Comparison of ENCODE assay signal across 11 mouse cellular contexts in the genomic region with DNA sequence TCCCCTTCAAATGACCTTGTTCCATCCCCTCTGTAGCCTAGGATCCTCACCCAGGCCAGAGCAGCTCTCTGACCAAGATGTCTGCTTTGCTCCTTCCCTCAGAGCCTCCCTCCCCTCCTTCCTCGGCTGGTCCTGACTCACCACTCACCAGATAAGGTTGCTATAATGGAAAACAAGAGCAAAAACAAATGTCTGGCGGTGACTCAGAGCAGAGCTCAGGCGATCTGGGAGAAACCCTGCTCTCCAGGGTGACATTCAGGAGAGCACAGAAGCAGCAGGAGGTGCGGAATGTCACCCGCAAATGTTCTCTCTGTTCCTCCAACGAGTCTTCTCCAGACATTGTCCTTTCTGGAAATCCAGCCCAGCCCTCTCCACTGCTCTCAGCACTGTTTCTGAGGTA. TPM values are rescaled to one million over a fixed set of nuclear protein-coding genes. Genes with fewer than 3 reads are reported as not detected.
DNase-seq lines count a peak whose midpoint lies in the region; ATAC-seq and TF ChIP-seq lines count a peak whose summit lies in the region.
"Had no signal": no experiment of that assay in that cellular context is flagged by ENCODE, and none has a peak within 500 bp of the region (broad histone marks: within the 10 kb centered on the region; RNA-seq: fewer than 3 reads in every experiment).

No protein-coding gene starts in this region.

- H3K36me3 ChIP-seq in kidney, embryonic 14.5 days (ENCODE audit: control insufficient read depth, insufficient read depth, low read length): no peaks in the 10 kb centered on the region
- H3K36me3 ChIP-seq in kidney, adult 2 months (ENCODE audit: control insufficient read depth, insufficient read depth, low read length): no peaks in the 10 kb centered on the region
- H3K36me3 ChIP-seq in liver, embryonic 15.5 days (replicated peaks): no peaks in the 10 kb centered on the region
- H3K36me3 ChIP-seq in midbrain, embryonic 14.5 days (ENCODE audit: control insufficient read depth, insufficient read depth, low read length): no peaks in the 10 kb centered on the region
- H3K36me3 ChIP-seq: midbrain, embryonic 12.5 days had no signal

- ATAC-seq in kidney, embryonic 14.5 days (ENCODE audit: low FRiP score, low TSS enrichment): 0 out of 2 replicates have a peak, but pooled peaks have one; percentile 28
- peak; percentile 45; the same call in 1 of the 2 replicates for ATAC-seq in liver, embryonic 15.5 days (ENCODE audit: insufficient read depth)
- no peak for ATAC-seq in midbrain, embryonic 14.5 days (ENCODE audit: low FRiP score, low TSS enrichment)
- ATAC-seq: CD4-positive, CD25-positive, alpha-beta regulatory T cell, adult 4 months had no signal

- H3K9ac ChIP-seq in kidney, embryonic 14.5 days (ENCODE audit: low read depth, low read length): no peak overlapping the region
- no peak overlapping the region for H3K9ac ChIP-seq in liver, embryonic 15.5 days
- H3K9ac ChIP-seq in midbrain, embryonic 14.5 days (replicated peaks; ENCODE audit: low read length): no peak overlapping the region
- H3K9ac ChIP-seq: midbrain, embryonic 12.5 days had no signal

- H3K27me3 ChIP-seq in kidney, embryonic 14.5 days (ENCODE audit: control insufficient read depth, insufficient read depth, low read length): no peaks in the 10 kb centered on the region
- H3K27me3 ChIP-seq in kidney, adult 2 months (replicated peaks; ENCODE audit: control insufficient read depth, insufficient read depth, low read length): no peaks in the 10 kb centered on the region
- no peaks in the 10 kb centered on the region for H3K27me3 ChIP-seq in liver, embryonic 15.5 days
- H3K27me3 ChIP-seq in midbrain, embryonic 14.5 days (ENCODE audit: control insufficient read depth, insufficient read depth, low read length): no peaks in the 10 kb centered on the region
- H3K27me3 ChIP-seq: midbrain, embryonic 12.5 days had no signal

- 40% methylated on average over 6 of the region's 6 CpGs for WGBS in kidney, embryonic 14.5 days
- 67% methylated on average over 6 of the region's 6 CpGs for WGBS in kidney, adult 2 months
- 38% methylated on average over 6 of the region's 6 CpGs for WGBS in liver, embryonic 15.5 days (ENCODE audit: insufficient replicate concordance)
- 63% methylated on average over 6 of the region's 6 CpGs for WGBS in midbrain, embryonic 14.5 days

- no peak overlapping the region for H3K4me2 ChIP-seq in kidney, embryonic 14.5 days (replicated peaks; ENCODE audit: low read depth, low read length)
- H3K4me2 ChIP-seq in liver, embryonic 15.5 days: no peak overlapping the region
- H3K4me2 ChIP-seq in midbrain, embryonic 14.5 days (ENCODE audit: low read length): no peak overlapping the region
- H3K4me2 ChIP-seq: midbrain, embryonic 12.5 days had no signal

- no peak overlapping the region for H3K27ac ChIP-seq in kidney, embryonic 14.5 days (ENCODE audit: low read depth, low read length)
- no peak overlapping the region for H3K27ac ChIP-seq in kidney, adult 2 months (ENCODE audit: insufficient read depth, low read depth, low read length)
- H3K27ac ChIP-seq in liver, embryonic 15.5 days (replicated peaks): no peak overlapping the region
- no peak overlapping the region for H3K27ac ChIP-seq in midbrain, embryonic 14.5 days (replicated peaks; ENCODE audit: low read depth, low read length)
- H3K27ac ChIP-seq: midbrain, embryonic 12.5 days had no signal

- H3K4me1 ChIP-seq in kidney, embryonic 14.5 days (ENCODE audit: control insufficient read depth, insufficient read depth, low read length): no peaks in the 10 kb centered on the region
- no peaks in the 10 kb centered on the region for H3K4me1 ChIP-seq in kidney, adult 2 months (ENCODE audit: control insufficient read depth, insufficient read depth, low read length)
- H3K4me1 ChIP-seq in liver, embryonic 15.5 days (replicated peaks): 0 out of 2 replicates have a peak, but pooled peaks cover 3% of the 10 kb centered on the region
- H3K4me1 ChIP-seq in midbrain, embryonic 14.5 days (ENCODE audit: control insufficient read depth, insufficient read depth, low read length): no peaks in the 10 kb centered on the region

- no peak for TF ChIP-seq POLR2A in kidney, adult 2 months (IDR thresholded peaks at IDR 0.05; ENCODE audit: low read depth, low read length)

- TF ChIP-seq CTCF in kidney, adult 2 months (conservative IDR thresholded peaks at IDR 0.05; ENCODE audit: insufficient read depth, insufficient read length, low read depth, low read length): no peak

- no peak for DNase-seq in kidney, adult 2 months
- peak; percentile 90 for DNase-seq in 416B (ENCODE audit: low read depth)
- DNase-seq in heart, adult 11 months: peak; percentile 96
- DNase-seq in midbrain, embryonic 14.5 days: no peak
- DNase-seq in c-Kit-positive CD71-positive TER-119-positive erythroid progenitor cells, embryonic 14.5 days (ENCODE audit: low spot score): no peak
- DNase-seq in kidney, adult 8-10 months: no peak
- DNase-seq: cerebellum, adult 11-12 months had no signal

- H3K4me3 ChIP-seq in kidney, embryonic 14.5 days (ENCODE audit: low read length): no peak overlapping the region
- no peak overlapping the region for H3K4me3 ChIP-seq in kidney, adult 2 months (ENCODE audit: insufficient read depth, low read depth, low read length)
- no peak overlapping the region for H3K4me3 ChIP-seq in liver, embryonic 15.5 days (replicated peaks)
- no peak overlapping the region for H3K4me3 ChIP-seq in midbrain, embryonic 14.5 days (replicated peaks; ENCODE audit: low read depth, low read length)
- H3K4me3 ChIP-seq: midbrain, embryonic 12.5 days had no signal

- no peaks in the 10 kb centered on the region for H3K9me3 ChIP-seq in kidney, embryonic 14.5 days (ENCODE audit: control insufficient read depth, low read length)
- H3K9me3 ChIP-seq in liver, embryonic 15.5 days (replicated peaks): no peaks in the 10 kb centered on the region
- no peaks in the 10 kb centered on the region for H3K9me3 ChIP-seq in midbrain, embryonic 14.5 days (ENCODE audit: control insufficient read depth, low read length)
- H3K9me3 ChIP-seq: midbrain, embryonic 12.5 days had no signal

RNA-seq across cellular contexts. Expression of gene Stk24, which starts 56.0 kb away (rescaled TPM):
- 24.2 and 51.5 TPM in 2 replicates for polyA plus RNA-seq in kidney, embryonic 14.5 days (2014; fragmentation: Nextera tagmentation; extraction: Ambion mirVana)
- 27.1 and 30.3 TPM in 2 replicates for polyA plus RNA-seq in kidney, adult 2 months (2012; rRNA removed)
- 27.0 and 29.3 TPM in 2 replicates for polyA plus RNA-seq in liver, embryonic 15.5 days (2015; fragmentation: Nextera tagmentation; extraction: Ambion mirVana)
- 17.2 and 23.3 TPM in 2 replicates for polyA plus RNA-seq in midbrain, embryonic 14.5 days (2014; fragmentation: Nextera tagmentation; extraction: Ambion mirVana)

Comparison
In these comparisons a context has a peak if more than half of its experiments do, and no peak if none do; other contexts are left out.
1. DNase-seq: peak in 416B (single experiment) and heart, adult 11 months (single experiment); none in kidney, adult 2 months (single experiment), midbrain, embryonic 14.5 days (single experiment), c-Kit-positive CD71-positive TER-119-positive erythroid progenitor cells, embryonic 14.5 days (single experiment) and kidney, adult 8-10 months (0 of 2).